Mouse (Mus musculus) kidney, postnatal 4 days (tissue): ENCODE measurements around the gene Glud1.
"Not testable (repeated sequence)": the region's sequence is repeated elsewhere in the genome, so short reads cannot be mapped to it uniquely, and the experiment has no call there.

Source experiments
- DNase-seq, 2 experiments: peaks; one replicate each; pipeline ENCODE4 v3.0.0; 2021; ENCODE audit warnings: mixed read lengths in 2 of 2

The Glud1 gene

DNA sequence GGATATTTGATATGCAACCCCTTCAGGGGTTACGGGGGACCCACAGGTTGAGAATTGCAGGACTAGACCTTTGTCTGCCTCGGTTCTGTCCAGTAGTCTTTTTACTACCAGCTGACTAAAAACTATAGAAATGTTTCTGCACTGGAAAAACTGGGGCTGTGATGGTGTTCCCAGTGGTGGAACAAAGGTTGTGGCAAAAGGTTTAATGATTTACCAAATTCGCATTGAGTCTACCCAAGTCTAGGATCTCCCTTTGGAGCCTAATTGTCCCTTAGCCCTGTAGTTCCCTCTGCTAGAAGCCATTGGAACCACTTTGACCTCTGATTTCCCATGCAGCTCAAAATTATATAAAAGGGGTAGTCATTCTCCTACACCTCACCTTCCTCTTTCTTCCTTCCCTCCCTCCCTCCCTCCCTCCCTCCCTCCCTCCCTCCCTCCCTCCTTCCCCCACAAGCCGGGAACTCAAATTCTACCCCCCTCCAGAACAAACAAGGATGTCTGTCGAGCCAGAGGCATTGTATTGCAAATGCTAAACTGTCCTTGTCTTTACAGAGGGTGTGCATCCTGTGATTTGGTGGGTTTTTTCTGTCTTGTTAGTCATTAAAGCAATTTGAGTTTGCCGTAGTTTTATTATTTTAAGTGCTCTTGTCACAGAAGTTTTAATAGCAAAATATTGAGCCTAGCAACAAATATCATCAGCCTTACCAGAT is 2.0 kb downstream of the Glud1 start:
- DNase-seq = no peak

DNA sequence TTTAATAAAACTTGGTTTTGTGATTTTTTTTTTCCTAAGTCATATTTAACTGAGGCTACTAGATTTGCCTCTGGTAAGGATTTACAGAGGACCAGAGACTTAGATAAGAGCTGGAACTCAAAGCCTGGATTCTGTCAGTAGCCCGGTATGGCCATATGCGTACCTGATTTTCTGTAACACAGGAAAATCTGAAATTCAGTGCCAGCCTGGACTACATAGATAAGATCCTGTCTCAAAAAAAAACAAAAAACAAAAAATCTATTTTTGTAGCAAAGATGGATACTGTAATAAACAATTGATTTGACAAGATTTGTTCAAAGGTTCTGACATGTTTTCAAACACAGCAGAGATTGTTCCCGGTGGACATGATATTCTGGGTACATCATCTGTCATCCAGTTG is 3.1 kb downstream of the Glud1 start:
- DNase-seq = no peak

DNA sequence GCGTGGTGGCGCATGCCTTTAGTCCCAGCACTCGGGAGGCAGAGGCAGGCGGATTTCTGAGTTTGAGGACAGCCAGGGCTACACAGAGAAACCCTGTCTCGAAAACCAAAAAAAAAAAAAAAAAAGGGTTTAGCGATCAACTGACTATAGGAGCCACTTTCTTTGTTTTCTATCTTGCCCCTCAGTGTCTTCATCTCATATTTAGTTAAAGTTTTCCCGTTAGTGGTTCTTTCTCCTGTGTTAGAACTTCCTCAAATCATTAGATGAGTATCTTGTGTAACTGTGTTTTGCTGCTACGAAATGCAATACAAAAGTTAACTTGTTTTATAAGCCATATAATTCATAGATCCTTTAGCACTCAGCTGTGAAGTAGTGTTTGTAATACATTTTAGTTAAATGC is 3.9 kb downstream of the Glud1 start:
- not testable (repeated sequence) for DNase-seq

DNA sequence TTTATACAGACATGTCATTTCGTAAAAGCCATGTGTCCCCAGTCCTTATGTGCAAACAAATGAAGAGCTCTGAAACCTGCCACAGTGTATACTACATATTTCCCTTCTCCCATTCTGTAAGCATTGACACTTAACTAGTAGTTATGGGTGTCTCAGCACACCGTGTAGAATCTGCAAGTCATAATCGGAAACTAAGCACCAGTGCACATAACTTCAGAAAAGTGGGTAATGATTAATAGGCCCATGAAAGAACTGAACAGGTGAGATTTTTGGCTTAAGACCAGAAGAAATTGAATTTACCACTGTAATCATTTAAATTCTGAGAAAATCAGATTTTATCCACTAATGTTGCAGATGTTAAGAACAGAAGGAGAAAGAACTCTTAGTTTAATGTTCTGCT is 4.3 kb downstream of the Glud1 start:
- DNase-seq = no peak

DNA sequence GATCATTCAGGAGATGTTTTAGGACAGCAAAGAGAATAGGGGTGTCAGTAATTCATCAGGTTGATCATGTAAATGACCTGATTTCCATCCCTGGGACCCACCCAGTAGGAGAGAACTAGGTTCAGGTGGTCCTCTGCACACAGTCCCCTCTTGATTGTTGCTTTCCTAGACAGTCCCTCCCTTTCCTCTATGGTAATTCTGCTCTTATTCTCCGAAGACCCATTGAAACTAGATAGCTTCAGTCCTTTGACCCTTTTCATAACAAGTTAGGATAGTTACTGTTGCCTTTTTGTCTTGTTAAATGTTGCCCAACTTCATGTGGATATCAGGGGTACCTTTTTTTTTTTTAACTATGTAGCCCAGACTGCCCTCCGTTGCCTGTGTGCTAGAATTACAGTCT is 5.8 kb downstream of the Glud1 start:
- DNase-seq = no peak

DNA sequence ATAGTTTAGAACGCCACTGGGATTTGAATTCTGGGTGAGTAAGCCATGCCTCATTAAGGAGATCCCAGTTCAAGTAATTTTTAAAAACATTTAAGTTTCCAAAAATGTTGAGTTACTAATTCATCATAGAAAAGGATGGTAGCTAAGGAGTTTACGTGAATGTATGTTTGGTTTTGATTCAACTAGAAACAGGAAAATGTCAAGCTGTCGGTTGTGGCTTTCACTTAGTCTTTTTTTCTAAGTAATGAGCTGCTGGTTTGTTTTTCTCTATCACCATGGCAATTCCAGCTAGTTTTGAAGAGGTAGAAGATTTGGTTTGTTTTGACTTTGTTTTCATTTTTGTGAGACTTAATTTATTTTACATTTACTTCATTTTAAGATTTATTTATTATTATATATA is 6.9 kb downstream of the Glud1 start:
- no peak for DNase-seq

DNA sequence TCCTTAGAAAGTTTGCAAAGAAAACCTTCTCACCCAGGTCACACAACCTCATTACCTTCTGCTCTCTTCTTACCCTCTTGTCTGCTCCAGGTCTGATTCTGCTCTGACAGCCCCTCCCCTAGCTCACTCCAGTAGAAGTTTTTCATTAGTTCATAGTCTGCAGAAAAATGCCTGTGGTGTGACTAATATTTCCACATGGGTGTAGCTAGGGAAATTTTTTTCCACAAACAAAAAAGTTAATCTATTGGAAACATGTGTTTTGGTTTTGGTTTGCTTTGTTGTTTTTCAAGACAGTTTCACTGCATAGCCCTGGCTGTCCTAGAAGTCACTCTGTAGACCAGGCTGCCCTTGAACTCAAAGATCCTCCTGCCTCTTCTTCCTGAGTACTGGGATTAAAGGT is 7.6 kb downstream of the Glud1 start:
- no peak for DNase-seq

DNA sequence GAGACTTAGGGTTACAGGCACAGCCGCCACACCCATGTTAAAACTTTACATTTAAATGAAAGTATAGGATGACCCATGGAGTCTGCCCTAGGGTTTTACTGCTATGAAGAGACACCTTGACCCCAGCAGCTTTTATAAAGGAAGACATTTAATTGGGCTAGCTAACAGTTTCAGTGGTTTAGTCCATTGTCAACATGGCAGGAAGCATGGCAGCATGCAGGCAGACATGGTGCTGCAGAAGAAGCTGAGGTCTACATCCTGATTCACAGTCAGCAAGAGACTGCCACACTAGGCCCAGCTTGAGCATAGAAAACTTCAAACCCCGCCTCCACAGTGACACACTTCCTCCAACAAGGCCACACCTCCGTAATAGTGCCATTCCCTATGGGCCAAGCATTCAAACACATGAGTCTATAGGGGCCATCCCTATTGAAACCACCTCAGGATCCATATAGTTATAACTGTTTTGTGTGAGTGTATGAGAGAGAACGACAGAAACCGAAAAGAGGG is 13.1 kb downstream of the Glud1 start:
- no peak for DNase-seq

DNA sequence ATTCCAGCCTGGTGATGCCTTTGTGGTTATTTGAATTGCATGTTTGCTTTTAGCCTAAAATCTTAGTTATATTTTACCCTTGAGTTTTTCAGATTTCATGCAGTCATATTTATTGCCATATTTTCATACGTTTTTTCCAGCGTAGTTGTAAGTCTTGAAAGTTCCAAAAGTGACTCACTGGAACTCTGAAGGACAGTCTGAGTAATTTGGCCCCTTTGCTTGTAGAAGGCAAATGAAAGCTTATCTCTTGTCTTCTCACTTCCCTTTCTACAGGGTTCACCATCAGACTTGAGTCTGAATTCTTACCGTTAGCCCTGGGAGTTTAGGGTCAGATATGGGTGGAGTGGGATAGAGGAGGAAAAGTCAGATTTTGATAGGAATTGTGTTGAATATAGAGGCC is 16.1 kb downstream of the Glud1 start:
- no peak for DNase-seq

DNA sequence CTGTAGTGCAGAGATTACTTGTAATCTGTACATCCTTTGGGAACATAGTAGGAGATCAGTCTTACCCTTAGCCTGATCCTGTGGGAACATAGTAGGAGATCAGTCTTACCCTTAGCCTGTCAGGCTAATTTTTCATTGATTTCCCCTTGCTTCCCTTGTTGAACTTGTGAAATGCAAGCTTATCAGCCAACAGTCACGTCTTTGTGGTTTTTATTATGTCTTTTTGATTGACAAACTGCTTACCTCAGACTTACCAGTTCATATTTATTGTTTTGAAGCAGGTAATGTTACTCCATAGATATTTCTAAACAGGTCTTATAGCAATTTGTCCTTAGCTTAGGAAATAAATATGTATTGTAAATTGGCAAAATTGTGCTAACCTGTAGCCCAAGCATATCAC is 17.1 kb downstream of the Glud1 start:
- no peak for DNase-seq

DNA sequence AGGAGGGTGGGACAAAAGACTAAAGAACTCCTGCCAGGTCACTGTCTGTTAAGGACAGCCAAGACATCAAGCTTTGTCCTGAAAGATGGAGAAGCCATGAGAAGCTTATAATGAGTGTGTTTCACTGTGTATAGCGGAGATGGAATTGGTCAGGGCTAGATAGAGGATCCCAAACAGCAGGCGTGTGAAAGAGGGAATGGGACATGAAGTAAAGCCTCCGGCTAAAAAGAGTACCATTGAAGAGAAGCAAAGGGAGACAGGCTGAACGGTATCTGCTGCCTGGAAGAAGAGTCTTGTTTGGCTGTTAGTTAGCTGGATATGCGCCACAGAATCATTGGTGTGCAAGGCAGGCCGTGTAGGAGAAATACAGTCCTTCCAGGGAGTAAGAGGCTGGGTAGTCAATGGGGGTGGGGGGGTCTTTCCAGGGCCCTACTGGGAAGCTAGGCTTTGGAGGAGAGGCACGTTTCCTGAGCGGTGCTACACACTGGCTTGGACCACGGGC is 20.2 kb downstream of the Glud1 start:
- no peak for DNase-seq

DNA sequence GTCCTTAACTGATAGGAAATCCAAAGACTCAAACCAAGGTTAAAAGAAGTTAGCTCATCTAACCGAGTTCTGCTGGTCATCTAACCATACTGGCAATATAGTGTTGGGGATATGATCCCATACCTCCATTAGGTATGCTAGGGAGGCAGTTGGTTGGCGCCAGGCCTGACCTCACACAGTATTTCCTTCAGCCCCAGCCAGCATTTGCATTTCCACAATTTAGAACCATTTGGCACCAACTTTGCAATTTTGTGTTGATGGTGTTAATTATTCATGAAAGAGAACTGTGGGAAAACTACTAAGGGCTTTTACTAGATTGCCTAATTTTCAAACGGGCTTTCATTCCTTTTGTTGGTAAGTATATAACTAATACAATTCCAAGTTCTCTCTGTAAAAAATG is 21.4 kb downstream of the Glud1 start:
- DNase-seq = no peak

DNA sequence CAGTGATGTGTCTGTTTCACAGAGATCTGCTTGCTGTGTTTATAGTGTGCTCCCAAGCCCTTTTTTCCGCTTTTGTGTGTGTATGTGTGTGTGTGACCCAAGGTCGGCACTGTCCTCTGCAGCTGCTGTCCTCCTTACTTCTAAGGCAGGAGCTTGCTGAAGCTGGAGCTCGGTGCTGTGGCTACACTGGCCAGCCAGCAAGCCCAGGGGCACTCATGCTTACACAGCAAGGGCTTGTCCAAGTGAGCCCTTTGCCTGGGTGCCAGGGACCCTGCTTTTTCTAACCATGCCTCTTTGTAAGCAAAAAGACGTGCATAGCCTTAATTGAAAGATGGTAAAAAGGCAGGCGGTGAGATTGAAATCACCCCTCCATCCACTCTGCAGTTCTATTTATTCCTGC is 21.9 kb downstream of the Glud1 start:
- no peak for DNase-seq

DNA sequence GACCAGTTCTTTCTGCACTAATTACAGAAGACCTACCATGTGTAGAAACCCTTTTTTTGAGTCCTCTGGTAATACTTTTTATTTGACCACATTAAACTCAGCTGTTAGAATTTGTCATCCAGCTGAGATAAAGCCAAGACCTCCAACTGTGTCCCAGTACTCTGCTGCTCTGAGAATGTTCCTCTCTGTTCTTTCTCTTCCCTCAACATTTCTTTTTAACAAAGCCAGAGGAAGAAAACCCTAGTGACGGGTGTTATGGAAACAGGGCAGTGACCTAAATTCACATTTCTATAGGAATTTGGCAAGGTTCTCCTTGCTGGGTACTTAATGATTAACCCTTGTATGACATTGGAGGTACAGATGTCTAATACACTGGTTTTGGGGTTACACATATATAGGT is 28.9 kb downstream of the Glud1 start:
- no peak for DNase-seq

DNA sequence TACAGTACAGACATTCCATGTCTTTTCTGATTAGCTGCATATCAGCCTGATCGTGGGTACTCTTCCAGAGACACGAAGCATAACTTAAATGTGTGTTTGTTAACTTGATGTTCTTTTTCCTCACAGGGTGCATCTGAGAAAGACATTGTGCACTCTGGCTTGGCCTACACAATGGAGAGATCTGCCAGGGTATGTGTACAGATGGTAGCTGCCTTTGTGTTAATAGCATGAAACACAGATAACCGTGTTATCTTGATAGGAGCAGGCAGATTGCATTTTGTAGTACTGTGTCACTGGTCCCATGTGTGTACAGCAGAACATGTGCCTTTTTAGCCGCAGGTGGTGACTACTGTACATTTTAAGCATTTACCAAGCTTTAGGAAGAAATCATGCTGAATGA is 31.5 kb downstream of the Glud1 start:
- DNase-seq = no peak

DNA sequence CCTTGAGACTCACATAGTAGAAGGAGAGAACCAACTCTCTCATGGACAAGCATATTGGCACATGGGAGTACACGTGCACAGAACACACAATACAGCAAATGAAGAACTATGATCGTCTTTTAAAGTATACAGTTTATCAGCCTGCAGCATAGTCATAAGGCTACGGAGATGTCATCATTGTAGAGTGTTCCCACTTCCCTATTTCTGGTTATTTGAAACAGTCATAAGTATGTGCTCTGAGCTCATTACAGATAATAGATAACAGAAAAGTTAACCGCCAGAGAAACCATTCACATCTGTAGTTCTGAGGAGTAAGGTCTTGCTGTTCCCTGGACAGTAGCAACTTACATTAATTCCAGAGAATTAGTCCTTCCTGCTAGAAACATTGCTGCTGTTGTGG is 32.6 kb downstream of the Glud1 start:
- DNase-seq = no peak

DNA sequence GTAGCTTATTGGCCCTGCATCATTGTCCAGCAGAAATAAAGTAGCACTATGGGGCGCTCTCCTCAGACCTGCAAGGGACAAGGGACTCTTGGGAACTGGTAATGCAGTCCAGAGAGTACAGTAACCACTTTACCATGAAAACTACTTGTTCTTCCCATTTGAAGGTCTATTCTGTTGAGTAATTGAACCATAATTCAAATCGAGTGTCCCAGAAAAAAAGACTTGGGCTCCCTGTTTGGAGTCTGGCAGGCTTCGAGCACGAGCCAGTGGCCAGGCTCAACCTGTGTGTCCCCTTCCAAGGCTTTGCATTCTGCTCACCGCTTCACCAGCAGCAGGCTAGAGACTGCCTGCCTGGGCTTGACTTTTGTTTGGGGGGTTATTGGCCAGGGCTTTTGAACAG is 33.8 kb downstream of the Glud1 start:
- DNase-seq = no peak

DNA sequence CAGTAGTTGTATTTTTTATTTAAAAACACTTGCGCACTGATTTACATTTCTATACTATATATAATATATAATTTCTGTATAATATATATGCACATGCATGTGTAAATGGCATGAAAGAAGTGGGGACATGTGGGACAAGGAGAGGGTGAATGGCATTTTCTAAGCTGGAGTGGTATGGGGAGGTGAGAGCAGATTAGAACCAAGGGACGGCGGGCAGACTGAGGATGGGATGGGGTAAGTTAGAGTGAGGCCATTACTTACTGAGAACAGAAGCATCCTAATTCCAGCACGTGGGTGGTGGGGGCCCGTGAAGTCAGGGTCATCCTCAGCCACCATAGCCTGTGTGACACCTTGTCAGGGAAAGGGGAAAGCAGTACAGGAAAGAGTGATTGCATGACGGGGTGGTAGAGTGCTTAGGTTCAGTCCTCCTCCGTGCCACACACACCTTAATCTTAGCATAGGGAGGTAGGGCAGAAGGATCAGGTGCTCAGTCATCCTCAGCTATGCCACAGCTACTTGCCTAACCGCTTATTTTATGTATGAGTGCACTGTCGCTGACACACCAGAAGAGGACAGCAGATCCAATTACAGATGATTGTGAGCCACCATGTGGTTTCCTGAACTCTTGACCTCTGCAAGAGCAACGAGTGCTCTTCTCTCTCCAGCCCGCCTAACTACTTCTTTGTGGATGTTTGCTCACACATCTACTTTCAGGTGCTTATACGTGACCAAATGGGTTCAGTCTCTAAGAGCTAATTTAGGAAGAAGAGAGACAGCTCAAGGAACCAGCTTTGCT is 35.4 kb downstream of the Glud1 start:
- no peak for DNase-seq

DNA sequence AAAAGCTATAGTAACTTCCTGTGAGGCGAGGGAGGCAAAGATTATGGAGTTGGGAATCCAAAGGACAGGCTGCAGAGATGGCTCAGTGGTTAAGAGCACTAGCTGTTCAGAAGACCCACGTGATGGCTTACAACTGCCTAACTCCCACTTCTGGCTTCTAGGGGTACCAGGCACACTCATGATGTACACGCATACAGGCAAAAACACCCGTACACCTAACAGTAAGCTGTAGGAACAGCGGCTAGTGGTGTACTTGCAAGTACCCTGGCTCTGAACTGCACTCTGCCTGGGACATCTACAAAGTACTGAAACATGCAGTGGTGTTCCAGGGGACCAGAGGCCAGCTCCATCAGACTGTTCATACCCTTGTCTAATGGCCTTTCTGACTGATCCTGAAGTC is 36.6 kb downstream of the Glud1 start:
- no peak for DNase-seq

DNA sequence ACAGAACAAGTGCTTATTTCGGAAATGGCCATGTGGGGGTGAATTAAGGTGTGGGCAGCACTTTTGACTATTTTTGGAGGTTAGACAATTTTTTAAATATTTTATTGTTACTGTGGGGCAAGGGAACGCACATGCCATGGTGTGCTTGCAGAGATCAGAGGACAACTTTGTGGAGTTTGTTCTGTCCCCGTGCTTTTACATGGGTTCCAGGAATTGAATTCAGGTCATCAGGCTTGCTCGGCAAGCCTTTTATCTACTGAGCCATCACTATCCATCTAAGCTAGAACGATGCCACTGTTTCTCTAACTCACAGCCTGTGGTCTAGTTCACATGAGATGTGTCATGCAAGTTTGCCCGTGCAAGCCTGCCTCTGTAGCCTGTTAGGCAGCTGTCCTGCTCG is 37.8 kb downstream of the Glud1 start:
- no peak for DNase-seq

DNA sequence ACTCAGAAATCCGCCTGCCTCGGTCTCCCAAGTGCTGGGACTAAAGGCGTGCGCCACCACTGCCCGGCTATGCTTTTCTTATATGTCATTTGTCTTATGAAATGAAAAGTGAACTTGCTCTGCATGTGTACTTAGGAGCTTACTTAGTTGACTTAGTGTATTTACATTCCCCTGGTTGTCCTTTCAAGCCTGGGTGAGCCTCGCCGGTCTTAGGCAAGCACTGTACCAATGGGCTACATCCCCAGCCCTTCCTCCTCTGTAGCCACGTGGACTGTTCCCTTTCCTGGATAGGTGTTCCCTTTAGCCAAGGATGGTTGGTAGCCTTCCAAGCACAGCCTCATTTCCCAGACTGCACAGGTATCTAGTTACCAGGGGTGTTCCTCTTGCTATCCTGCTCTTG is 38.5 kb downstream of the Glud1 start:
- peak in 1 of 2 experiments; percentile 11 for DNase-seq

DNA sequence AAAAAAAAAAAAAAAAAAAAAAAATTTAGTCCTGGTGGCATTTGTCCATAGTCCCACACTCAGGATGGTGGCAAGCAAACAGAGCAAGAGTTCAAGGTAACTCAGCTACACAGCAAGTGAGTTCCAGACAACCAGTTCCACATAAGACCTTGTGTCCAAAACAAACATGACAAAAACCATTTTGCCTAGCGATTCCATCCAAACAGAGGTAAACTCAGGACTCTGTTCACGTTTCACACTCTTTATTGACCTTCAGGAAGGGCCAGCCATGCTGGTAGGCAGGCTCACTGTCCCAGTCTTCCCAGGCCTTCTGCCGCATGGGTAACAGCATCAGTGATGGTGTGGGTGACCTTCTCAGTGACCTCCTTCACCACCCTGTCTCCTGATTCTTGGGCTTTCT is 41.1 kb downstream of the Glud1 start:
- DNase-seq = no peak

DNA sequence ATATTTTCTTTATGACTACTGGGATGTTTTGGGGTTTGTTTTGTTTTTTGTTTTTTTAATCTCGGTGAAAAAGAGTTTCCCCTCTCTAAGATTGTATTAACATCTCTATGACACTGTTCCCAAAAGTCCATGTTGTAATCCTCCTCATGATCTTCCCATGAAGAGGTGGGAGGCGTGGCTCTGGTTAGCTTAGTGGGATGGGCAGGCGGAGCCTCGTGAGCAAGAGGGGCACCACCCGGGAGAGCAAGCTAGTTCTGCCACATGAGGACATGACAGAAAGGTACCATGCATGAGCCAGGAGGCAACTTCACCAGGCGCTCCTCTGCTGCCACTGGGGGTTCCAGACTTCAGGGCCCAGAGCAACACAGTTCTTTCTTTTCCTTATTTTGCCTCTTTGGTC is 42.0 kb downstream of the Glud1 start:
- peak in 1 of 2 experiments; percentile 17 for DNase-seq

DNA sequence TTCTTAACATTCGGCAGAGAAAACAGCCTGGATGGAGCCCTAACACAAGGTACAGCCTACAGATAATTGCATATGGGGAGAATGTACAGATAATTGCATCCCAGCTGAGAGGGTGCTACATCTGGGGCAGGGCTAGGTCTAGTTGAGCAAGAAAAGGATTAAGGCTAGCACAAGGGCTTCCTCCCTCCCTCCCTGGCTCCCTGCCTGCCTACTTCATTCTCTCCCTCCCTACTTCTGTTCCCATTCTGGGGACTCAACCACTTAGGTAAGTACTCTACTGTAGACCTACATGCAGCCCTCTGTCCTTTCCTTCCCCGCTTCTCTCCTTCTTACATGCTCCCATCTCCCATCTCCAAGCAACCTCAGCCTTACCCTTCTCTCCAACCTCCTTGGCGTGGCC is 42.8 kb downstream of the Glud1 start:
- DNase-seq = no peak
